Mouse (Mus musculus): ENCODE results near the gene Rasa4.

- no peak for TF ChIP-seq CTCF (IDR thresholded peaks at IDR 0.05)
- no peak for TF ChIP-seq EP300 (IDR thresholded peaks at IDR 0.05)
These were observed 38.4 kb downstream of the Rasa4 start for GRCm38 (mm10) chr5:136122165-136122564.

Data from lung, postnatal 0 days (tissue).